Mouse (Mus musculus) T-cell, adult 2 months (primary cell): ENCODE measurements around the gene Arid1a.
A peak's percentile ranks its signal among the peaks of the same experiment; 100 is the strongest.

Experiments
- DNase-seq: peaks from one replicate; pipeline ENCODE4 v3.0.0; 2022; ENCODE audit warnings: low spot score

Arid1a gene

DNA sequence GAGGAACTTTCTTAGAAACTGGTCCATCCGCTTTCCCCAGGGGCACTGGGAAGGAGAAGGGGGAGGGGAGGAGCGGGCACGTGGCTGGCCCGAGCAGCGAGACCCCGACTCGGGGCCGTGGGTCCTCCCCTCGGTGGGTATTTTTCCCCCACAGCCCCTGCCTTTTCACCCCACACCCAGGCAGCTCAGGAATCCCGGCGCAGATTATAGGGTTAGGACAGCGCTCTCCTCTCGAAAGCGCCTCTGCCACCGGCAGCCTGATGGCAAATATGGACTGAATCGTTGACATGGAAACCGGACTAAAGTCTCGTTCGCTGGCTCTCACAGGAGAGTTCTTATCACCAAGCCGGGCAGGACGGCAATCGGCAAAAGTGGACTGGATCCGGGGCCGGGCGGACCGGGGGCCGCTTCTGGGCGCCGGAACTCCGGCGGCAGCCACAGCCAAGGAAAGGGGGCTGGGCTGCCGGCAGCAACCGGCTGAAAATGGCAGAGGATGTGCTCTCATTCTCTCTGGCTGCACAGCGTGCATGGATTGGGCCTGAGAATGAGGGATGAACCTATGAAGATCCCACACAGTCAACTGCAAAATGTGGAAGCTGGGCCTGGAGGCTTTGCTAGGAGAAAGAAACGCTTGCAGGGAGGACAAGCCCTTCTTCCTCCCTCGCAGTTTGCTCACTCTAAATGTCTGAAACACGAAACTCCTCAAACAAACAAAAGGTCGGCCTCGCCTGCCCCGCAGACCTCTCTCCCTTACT lies at the start of gene Arid1a:
Gene Arid1a (minus strand): TSS at position 256 of the 755 bp plus-strand sequence.
- peak; percentile 97 for DNase-seq

DNA sequence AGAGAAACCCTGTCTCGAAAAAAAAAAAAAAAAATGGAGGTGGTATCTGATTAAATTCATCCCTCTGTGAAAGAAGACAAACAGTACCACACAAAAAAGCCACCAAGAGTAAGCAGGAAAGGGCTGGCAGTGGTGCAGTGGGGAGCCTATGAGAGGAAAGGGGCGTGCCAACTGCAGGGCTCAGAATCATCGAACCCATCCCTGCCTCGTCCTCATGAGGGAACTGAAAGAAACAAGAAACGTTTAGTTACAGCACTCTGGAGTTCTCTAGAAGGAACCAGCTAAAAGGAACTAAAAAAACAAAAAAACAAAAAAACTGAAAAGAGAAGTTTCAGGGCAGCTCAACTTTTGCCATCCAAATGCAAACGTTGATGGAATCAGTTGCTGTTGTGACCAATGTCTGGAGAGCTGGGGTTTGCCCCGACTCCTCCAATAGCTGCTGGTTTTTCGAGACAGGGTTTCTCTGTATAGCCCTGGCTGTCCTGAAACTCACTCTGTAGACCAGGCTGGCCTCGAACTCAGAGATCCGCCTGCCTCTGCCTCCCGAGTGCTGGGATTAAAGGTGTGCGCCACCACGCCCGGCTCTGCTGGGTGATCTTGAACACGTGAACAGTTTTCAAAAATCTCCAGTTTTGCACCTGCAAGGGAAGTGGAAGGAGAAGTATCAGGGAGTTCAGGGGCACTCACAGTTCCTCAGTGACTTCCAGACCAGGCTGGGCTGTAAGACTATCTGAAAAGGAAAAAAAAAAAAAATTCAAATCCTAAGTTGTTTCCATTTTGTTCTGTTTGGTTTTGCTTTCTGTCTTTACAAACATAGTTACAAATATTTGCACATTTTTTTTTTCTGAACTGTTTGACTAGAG lies 48.1 kb upstream of the Arid1a start:
- peak; percentile 36 for DNase-seq

DNA sequence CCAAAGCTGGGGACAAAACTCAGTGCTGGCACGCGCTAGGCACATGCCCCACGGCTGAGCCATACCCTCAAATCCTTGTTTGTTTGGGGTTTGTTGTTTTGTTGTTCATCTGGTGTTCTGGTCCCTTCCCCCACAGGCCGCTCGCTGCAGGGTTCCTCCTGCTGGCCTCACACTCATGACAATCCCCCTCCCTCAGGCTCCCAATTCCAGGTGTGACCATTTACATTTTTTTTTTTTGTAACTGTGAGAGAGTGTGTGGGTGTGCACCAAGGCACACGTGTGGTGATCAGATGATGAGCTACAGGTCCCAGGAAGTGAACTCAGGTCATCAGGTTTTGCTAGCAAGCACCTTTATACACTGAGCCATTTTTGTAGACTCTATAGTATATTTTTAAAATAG lies 44.0 kb upstream of the Arid1a start:
- no peak for DNase-seq

DNA sequence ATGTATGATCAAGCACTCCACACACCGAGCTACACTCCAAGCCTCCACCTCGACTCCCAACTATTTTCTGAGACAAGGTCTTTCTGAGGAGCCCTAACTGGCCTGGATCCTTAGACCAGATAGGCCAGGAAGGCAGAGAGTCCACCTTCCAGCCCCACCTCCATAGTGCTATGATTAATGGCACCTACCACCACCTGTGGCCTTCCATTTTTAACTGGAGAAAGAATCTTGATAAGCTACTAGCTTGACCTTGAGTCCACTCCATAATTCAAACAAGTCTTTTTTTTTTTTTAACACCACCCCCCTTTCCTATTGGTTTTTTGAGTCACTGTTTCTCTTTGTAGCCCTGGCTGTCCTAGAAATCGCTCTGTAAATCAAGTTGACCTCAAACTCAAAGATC lies 36.7 kb upstream of the Arid1a start:
- DNase-seq = no peak

DNA sequence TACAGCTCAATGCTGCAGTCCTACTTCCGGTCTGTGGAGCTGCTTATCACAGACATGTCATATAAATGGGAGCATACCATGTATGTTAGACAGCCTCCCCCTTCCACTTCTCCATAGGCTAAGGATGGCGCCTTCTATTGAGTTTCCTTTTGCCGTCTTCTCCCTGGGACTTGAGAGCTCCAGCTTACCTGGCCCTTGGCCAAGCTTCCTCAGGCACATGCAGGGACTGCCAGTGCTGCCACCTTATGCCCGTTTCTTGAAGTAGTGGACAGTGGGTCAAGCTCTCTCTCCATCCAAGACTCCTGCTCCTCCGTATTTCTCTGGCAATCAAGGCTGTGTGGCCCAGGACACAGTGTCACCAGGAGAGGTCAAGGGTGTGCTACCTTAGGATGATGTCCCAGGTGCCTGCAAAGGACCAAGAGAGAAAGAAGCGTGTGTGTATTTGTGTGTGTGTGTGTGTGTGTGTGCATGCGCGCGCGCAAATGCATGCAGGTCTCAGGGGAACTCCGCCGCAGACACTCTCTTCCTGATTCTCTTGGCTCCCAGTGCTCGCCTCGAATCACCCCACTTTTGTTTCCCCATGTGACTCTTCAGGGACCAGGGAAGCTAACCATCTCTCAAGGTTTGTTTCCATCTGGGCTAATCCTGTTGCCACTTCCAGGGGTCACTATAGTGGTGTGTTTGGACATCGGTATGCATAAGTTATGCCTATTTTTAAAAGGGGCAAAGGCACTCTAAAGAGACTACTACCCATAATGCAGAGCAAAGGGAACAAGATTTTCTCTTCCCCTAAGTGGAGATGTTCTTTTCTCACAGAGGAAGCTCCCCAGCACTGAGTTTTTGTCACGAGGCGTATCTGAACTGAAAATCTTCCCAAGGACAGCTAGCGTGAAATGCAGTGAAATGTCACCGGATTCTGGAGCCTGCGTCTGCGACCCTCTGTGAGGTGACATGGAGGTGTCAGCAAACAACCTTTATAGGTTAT lies 18.3 kb upstream of the Arid1a start:
- DNase-seq = peak; percentile 10

DNA sequence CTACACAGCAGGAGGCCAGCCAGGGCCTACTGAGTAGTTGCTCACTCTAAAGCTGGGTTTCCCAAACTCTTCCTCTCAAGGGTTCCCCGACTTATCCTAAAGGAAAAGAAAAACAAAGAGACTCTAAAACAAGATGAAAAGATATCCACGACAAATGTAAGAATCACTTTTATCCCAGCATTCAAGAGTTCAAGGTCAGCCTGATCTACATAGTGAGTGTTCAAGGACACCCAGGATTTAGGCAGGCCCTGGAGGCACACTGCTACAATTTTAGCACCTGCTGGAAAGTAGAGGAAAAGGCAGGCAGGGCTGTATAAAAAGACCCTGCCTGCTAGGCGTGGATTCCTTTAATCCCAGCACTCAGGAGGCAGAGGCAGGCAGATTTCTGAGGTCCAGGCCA lies 12.6 kb upstream of the Arid1a start:
- no peak for DNase-seq

DNA sequence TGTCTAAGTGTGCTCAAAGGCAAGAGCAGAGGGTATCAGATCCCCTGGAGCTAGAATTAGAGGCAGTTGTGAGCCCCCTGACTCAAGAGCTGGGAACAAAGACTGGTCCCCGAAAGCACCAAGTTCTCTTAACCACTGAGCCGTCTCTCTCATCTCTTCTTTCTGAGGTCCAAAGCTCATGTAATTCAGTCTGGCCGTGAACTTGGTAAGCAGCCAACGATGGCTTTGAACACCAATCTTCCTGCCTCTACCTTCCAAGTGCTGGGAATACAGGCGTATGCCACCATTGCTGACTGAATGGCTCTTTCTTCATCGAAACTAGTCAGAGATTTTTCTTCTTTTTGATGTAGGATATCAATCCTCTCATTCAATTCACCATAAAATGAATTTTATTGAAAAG lies 6.5 kb upstream of the Arid1a start:
- DNase-seq = no peak

DNA sequence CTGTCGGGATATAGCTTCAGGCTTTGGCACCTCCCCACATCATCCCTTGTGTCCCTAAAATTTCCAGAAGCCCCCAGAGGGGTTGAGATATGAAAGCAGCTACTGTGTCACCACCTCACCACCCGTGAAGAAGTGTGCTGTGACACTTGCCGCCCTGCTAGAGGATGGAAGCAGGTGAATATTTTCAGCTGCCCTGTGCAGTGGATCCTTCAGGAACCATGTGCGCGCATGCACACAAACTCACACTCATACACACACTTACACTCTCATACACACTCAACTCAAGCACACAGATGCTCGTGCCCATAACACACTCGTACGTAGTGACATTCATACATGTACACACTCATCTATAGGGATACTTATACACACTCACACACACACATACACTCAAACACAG lies 3.1 kb upstream of the Arid1a start:
- DNase-seq = no peak

DNA sequence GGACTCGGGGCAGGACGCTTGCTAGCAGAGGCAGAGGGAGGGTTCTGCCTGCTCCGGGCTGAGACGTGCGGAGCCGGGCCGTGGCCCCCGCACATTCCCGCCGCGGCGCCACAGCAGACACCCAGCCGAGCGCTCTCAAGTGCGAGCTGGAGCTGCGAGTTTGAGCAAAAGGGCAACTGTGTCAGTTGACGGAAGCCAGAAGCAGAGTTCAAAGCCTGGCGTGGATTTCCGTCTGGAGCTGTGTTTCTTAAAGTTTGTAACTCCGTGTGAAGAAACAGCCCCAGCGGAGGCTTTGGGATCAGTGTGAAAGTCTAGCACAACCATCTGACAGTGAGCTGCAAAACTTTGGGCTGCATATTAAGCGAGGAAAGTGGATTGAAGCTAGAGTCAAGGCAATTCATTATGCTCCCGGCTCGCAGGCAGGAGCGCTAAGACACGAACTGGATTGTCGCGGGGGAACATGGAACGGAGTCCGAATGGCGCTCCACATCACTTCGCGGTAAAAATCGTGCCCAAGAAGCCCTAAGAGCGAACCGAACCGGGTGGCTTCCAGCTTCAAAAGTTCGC lies 783 bp upstream of the Arid1a start:
- peak; percentile 84 for DNase-seq

DNA sequence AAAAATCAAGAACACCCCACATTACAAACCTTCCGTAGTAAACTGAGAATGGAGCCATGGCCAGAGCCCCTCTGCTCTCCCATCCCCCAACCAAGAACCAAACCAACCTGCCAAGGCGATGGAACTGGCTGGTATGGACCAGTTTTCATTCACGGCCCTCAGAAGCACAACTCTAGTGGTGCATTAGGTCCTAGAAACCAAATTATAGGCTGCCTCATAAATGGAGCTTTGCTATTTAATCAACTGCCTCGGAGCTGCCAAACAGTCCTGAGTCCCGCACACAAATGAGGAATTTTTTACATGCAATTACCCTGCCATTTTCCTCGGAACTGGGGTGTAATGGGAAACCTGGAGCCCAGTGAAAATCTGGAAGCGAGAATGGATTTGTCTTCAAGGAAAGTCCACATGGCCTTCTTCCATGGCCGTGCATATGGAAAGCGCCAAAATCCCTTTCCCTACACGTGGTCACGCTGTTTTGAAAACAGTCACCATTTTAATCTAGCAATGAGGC lies 653 bp downstream of the Arid1a start:
- DNase-seq = no peak

DNA sequence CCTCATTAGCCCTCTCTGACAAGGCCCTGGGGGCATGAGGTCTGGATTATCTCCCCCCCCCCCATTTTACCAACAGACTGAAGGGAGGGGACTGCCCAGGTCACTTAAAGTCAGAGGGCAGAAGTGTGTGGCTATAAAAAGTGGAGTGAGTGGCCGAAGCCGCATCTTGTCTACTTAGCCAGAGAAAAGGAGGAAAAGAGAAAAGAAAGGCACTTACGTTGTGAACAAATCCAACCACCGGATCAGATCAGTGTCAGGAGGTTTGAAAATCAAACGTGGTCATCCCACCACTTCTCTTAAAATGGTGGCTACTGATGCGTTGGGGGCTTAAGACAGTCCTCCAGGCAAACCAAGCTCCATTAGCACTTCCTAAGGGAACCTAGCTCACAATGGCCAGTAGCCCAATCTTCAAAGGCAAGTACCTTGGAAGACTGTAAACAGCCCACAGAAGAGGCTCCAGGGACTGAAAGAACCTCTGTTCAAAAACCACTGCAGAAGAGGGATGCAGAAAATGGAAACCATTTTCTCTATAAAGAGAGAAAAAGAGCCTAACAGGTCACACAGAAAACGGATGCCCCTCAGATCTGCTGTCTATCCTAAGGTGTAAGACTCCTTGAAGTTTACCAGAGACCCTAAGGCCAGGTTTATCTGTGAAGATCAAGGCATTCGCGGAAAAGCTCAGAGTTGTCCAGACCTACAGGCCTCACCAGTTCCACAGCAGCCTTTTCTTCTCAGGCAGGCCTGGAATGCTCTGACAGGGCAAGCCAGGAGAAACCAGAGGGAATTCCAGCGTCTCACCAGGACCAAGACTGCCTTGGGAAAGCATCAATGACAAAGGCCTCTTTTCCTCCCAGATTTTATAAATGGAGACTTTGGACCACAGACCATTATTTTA lies 1.5 kb downstream of the Arid1a start:
- DNase-seq = no peak

DNA sequence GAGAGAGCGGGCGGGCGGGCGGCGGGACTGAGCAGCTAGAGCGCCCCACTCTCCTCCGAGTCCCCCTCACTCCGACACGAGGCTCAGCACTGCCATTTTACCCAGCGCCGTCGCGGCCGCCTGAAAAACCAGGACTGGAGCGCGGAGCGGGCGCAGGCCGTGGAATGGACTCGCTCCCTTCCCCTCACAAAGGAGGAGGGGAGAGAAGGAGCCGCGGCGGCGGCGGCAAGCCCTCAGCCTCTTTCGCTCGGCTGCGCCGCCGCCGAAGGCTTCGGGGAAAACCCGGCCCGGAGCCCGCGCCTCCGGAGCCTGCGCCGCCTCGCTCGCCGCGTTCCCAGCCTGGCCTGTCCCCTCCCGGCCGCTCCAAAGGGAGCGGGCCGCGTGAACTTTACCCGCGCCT lies 2.3 kb downstream of the Arid1a start:
- DNase-seq = peak; percentile 98

DNA sequence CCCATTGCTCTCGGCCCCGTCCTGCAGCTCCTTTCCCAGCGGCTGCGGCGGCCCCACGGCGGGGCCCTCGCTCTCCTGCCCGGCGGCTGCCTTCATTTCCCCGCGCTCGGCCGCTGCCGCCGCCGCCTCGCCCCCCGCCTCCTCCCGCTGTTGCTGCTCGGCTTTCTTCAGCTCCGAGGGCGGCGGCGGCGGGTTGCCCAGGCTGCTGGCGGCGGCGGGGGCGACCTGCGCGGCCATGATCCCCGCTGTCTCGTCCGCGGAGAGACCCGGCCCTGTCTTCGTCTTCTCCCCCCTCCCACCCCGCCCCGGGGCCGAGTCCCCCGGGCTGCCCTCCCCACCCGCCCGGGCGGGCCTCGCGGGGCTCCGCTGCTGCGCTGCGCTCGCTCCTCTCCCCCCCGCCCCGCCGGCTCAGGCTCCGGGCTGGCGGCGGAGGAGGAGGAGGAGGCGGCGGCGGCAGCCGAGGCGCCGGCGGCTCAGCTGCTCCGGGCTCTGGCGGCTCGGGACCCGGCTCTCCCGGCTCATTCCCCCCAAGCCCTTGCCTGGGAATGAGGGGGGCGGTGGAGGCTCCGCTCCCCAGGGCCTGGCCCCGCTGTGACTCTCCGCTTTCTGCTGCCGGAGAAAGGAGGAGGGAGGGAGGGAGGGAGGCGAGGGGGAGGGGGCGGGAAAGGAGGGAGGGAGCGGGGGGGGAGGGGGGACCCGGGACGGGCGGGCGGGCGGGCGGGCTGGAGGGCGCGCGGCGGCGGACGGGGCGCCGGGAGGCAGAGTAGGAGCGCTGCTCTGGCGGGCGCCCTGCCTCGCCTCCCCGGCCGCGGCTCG lies 3.0 kb downstream of the Arid1a start:
- peak; percentile 37 for DNase-seq

DNA sequence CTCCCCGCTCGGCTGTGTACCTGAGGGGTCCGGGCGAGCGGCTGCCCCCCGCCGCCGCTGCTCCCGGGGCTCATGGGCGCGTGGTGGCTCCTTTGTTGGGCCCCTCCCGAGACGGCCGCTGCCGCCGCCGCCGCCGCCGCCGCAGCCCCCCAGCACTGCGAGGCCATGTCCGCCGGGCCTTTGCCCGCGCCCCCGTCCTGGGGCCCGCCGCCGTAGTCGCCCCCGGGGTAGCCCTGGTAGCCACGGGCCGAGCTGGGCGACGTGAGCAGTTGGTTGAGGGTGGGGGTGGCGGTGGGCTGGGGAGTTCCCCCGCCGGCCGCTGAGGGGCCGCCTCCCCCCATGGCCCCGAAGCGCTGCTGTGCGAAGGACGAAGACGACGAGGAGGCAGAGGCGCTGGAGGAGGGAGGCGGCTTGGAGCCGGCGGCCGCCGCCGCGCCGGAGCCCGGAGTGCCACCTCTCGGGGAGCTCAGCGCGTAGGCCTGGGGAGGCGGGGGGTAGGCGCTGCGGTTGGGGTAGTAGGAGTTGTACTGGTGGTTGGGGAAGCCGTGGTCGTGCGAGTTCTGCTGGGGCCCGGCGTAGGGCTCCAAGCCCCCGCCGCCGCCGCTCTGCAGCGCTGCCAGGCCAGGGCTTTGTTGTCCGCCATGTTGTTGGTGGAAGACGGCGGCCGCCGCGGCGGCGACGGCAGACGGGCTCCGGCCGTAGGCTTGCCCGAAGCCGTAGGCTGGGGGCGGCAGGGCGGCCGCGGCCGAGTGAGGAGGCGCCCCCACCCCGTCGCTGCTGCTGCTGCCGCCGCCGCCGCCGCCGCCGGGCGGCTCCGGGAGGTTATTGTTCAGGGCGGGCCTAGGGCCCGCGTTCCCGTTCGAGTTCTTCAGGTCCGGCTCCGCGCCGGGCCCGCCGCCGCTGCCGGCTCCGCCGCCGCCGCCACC lies 3.9 kb downstream of the Arid1a start:
- DNase-seq = peak; percentile 79

DNA sequence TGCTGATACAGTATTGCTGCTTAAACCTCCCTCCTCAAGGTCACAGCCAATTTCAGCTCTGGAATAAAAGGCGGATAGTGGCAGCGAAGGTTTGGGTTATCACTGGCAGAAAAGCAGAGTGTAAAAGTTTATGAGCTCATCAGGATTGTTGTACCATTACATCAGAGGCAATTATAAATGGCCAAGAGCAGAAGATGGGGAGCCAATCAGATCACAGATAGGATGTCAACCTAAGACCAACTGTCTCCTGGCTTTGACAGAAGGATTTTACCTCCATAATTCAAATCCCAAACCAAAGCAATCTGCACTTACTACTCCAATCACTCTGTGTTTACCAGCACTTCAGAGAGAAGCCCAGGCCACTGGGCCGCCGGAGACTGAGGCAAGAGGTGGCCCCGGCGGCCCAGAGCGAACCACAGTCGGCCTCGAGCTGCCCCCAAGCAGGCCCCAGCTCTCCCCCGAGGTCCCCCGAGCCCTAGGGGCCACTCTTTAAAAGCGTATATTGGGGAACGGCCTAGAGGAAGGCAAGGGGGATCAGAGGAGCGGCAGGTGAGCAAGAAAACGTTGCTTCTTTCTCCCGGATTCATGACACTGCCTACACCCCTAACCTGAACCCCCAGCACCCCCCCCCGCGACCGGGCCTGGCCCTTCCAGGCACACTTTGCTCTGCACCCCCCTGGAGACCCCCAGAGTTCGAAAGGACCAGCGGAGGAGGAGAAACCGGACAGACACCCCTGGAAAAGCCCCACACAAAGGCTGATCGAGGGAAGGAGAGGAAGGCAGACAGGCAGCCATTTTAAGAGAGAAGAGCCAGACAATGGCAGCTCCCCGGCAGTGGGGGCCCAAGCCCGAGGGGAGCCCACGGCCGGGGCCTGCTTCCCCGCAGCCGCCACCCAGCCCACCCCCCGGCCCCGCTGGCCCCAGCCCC lies 4.8 kb downstream of the Arid1a start:
- peak; percentile 51 for DNase-seq

DNA sequence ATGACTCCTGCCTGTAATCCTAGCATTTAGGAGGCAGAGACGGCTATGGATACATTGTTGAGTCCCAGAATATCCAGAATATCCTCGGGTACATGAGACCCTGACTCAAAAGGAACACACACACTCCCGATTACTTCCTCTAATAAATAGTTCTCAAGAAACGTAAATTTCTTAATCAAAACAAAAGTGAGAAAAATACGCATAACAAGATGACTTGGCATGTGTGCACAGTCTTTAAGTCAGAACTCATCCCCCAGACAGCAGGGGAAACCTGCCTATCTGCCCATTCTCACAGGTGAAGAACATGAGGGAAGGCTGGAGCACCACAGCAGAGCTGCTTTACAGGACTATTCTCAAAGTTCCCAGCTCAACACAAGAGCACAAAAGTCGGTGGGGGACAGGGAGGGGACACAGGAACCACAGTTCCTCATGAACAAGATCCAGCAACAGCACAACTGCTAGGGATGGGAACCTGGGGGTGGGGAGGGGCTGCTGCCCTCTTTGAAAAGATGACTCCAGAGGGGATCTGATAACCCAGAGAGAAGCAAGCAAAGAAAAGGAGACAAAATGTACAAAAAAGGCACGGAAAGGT lies 6.3 kb downstream of the Arid1a start:
- no peak for DNase-seq

DNA sequence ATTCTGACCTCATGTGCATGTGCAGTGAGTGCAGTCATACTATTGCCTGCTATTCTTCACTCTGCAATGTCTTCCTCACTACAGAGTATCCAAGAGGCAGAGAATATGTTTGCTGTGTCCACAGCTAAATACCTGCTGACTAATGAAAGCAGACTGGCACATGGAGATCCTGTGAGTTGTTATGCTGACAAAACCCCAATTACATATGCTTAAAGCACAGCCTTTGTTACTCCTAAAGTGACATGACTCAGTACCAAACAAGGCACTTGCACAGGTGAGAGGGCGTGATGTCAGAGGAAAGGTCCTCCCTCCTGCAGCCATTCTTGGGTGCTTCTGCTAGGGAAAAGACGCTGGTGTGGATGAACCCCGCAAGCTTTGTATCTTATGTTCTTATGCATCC lies 21.3 kb downstream of the Arid1a start:
- DNase-seq = no peak
